13 mouse cellular contexts compared by ENCODE assay signal in genomic region chr7:74501187-74501586, GRCm38 (mm10). TPM values are rescaled to one million over a fixed set of nuclear protein-coding genes. Genes with fewer than 3 reads are reported as not detected.
A peak's percentile ranks its signal among the peaks of the same experiment; 100 is the strongest.
DNase-seq lines count a peak whose midpoint lies in the region; ATAC-seq lines count a peak whose summit lies in the region.
"Had no signal": no experiment of that assay in that cellular context is flagged by ENCODE, and none has a peak within 500 bp of the region (broad histone marks: within the 10 kb centered on the region; RNA-seq: fewer than 3 reads in every experiment).

No protein-coding gene starts in this region.

- H3K4me2 ChIP-seq in forebrain, embryonic 14.5 days (ENCODE audit: low read length) = no peak overlapping the region
- H3K4me2 ChIP-seq in hindbrain, embryonic 16.5 days (ENCODE audit: low read length) = no peak overlapping the region
- no peak overlapping the region for H3K4me2 ChIP-seq in neural tube, embryonic 14.5 days (ENCODE audit: low read depth, low read length)

- no peak for DNase-seq in frontal cortex, postnatal 25 days (ENCODE audit: low spot score in 2 of 2)
- DNase-seq in forebrain, embryonic 14.5 days (ENCODE audit: low spot score) = peak; percentile 58
- DNase-seq in adrenal gland, postnatal 14 days = no peak
- DNase-seq in cerebellum, adult 8-10 months = no peak
- DNase-seq in right cerebral cortex, postnatal 36 days (ENCODE audit: low spot score in 2 of 2) = no peak
- DNase-seq: cerebellum, postnatal 36 days; heart, adult 18-20 months; right cerebral cortex, postnatal 4 days had no signal

- peaks cover 23% of the 10 kb centered on the region for H3K27me3 ChIP-seq in forebrain, embryonic 14.5 days (replicated peaks; ENCODE audit: control insufficient read depth, insufficient read depth, low read length)
- no peaks in the 10 kb centered on the region; the same call in 1 of the 2 replicates for H3K27me3 ChIP-seq in hindbrain, embryonic 16.5 days (replicated peaks; ENCODE audit: control insufficient read depth, insufficient read depth, low read length)
- no peaks in the 10 kb centered on the region for H3K27me3 ChIP-seq in neural tube, embryonic 14.5 days (ENCODE audit: control insufficient read depth, insufficient read depth, low read length)
- H3K27me3 ChIP-seq: Patski had no signal

- H3K9ac ChIP-seq in forebrain, embryonic 14.5 days (ENCODE audit: low read length) = no peak overlapping the region
- H3K9ac ChIP-seq in hindbrain, embryonic 16.5 days (ENCODE audit: low read depth, low read length) = no peak overlapping the region
- no peak overlapping the region for H3K9ac ChIP-seq in neural tube, embryonic 14.5 days (replicated peaks; ENCODE audit: low read depth, low read length)

- H3K27ac ChIP-seq in forebrain, embryonic 14.5 days (ENCODE audit: low read depth, low read length) = no peak overlapping the region
- no peak overlapping the region for H3K27ac ChIP-seq in hindbrain, embryonic 16.5 days (ENCODE audit: low read depth, low read length)
- no peak overlapping the region for H3K27ac ChIP-seq in neural tube, embryonic 14.5 days (ENCODE audit: low read depth, low read length)

- no peaks in the 10 kb centered on the region for H3K9me3 ChIP-seq in forebrain, embryonic 14.5 days (replicated peaks; ENCODE audit: control insufficient read depth, low read length)
- H3K9me3 ChIP-seq in hindbrain, embryonic 16.5 days (ENCODE audit: control insufficient read depth, low read length) = no peaks in the 10 kb centered on the region
- H3K9me3 ChIP-seq in neural tube, embryonic 14.5 days (ENCODE audit: control insufficient read depth, low read length) = no peaks in the 10 kb centered on the region

- no peak overlapping the region for H3K4me3 ChIP-seq in forebrain, embryonic 14.5 days (ENCODE audit: low read depth, low read length)
- H3K4me3 ChIP-seq in hindbrain, embryonic 16.5 days (ENCODE audit: low read length) = no peak overlapping the region
- H3K4me3 ChIP-seq in neural tube, embryonic 14.5 days (ENCODE audit: low read depth, low read length) = no peak overlapping the region

- peaks cover 3% of the 10 kb centered on the region for H3K4me1 ChIP-seq in forebrain, embryonic 14.5 days (ENCODE audit: control insufficient read depth, insufficient read depth, low read length)
- 0 out of 2 replicates have a peak, but pooled peaks cover 2% of the 10 kb centered on the region for H3K4me1 ChIP-seq in hindbrain, embryonic 16.5 days (ENCODE audit: control insufficient read depth, insufficient read depth, low read depth, low read length)
- no peaks in the 10 kb centered on the region for H3K4me1 ChIP-seq in neural tube, embryonic 14.5 days (ENCODE audit: control insufficient read depth, insufficient read depth, low read length)

- ATAC-seq in frontal cortex, adult (ENCODE audit: low TSS enrichment) = peak; percentile 64; the same call in 1 of the 2 replicates
- peak; percentile 65; the same call in 1 of the 2 replicates for ATAC-seq in forebrain, embryonic 14.5 days
- ATAC-seq in hindbrain, embryonic 16.5 days = peak; percentile 87
- ATAC-seq in neural tube, embryonic 14.5 days (ENCODE audit: low read depth) = peak; percentile 84; the same call in 1 of the 2 replicates
- ATAC-seq: inflammation-experienced regulatory T-cells, adult 6 months; Patski had no signal

- 5% methylated on average over 10 of the region's 10 CpGs for WGBS in forebrain, embryonic 14.5 days
- 21% methylated on average over 10 of the region's 10 CpGs for WGBS in hindbrain, embryonic 16.5 days
- 25% methylated on average over 10 of the region's 10 CpGs for WGBS in neural tube, embryonic 14.5 days

- H3K36me3 ChIP-seq in forebrain, embryonic 14.5 days (ENCODE audit: control insufficient read depth, insufficient read depth, low read length) = no peaks in the 10 kb centered on the region
- H3K36me3 ChIP-seq in hindbrain, embryonic 16.5 days (ENCODE audit: control insufficient read depth, insufficient read depth, low read length) = no peaks in the 10 kb centered on the region
- H3K36me3 ChIP-seq in neural tube, embryonic 14.5 days (ENCODE audit: control insufficient read depth, insufficient read depth, low read length) = no peaks in the 10 kb centered on the region

RNA-seq across cellular contexts. Expression of gene Slco3a1, which starts 53.4 kb away (rescaled TPM):
- polyA plus RNA-seq in forebrain, embryonic 14.5 days (2014; fragmentation: Nextera tagmentation; extraction: Ambion mirVana) = 12.4 and 14.0 TPM in 2 replicates
- polyA plus RNA-seq in hindbrain, embryonic 16.5 days (2015; fragmentation: Nextera tagmentation; extraction: Ambion mirVana) = 18.9 and 21.0 TPM in 2 replicates
- polyA plus RNA-seq in neural tube, embryonic 14.5 days (2014; fragmentation: Nextera tagmentation; extraction: Ambion mirVana) = 18.6 and 22.8 TPM in 2 replicates
- total RNA-seq in adrenal gland, postnatal 14 days (2021) = 20.8 and 26.1 TPM in 2 replicates
